Mouse (Mus musculus): ENCODE measurements around the gene Gm9999.

The Gm9999 gene

GRCm38 (mm10) chr7:47030517-47031193 is 47.3 kb downstream of the Gm9999 start:
- no peak for DNase-seq

- DNase-seq, result no peak
Observed at GRCm38 (mm10) chr7:47031371-47031770, 48.0 kb downstream of the Gm9999 start.

GRCm38 (mm10) chr7:47034785-47035384 is 51.5 kb downstream of the Gm9999 start:
- DNase-seq, result no peak

GRCm38 (mm10) chr7:47035426-47035825 is 52.0 kb downstream of the Gm9999 start:
- no peak for DNase-seq

Measured in kidney, postnatal 14 days (tissue).